ENCODE assay signal across 9 mouse cellular contexts in the genomic region with DNA sequence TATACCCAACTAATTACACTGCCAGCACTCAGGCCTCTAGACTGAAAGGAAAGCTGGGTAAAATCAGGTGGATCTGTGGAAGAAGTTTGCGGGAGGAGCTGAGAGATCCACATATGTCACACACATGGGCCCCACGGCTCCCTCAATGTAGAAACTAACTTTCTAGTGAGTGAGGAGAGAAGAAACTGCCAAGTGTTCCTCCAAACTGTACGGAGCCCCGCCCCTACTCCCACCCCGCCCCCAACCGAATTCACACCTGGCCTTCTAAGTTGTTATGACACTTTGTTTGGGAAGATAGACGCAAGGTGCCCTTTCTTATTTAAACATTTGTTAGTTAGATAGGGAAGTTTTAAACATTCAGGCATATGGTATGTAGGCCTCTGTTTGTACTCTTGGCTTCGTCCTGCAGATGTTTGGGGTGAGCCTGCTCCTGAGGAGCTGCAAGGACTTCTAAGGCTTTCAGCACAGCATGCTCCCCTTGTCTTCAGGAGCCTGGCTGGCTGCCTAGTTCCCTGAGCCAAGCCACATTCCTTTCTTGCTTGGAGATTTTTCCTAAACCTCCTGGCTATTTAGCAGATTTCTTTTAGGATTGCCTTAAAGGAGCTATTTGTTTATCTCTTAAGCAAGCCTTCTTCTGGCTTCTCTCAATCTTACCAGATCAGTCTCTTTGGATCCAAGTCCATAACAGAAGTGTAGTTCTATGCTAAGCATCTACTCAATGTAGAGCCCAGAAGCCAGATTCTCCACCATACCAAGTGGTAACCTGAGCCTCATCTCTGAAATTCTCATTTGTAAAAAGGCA.
DNase-seq lines count a peak whose midpoint lies in the region; ATAC-seq and TF ChIP-seq lines count a peak whose summit lies in the region.
"Had no signal": no experiment of that assay in that cellular context is flagged by ENCODE, and none has a peak within 500 bp of the region (broad histone marks: within the 10 kb centered on the region; RNA-seq: fewer than 3 reads in every experiment).

No protein-coding gene starts in this region.

- no peaks in the 10 kb centered on the region; the same call in 1 of the 2 replicates for H3K27me3 ChIP-seq in heart, embryonic 13.5 days (replicated peaks)
- H3K27me3 ChIP-seq in kidney, postnatal 0 days (ENCODE audit: insufficient read depth, low read length), result no peaks in the 10 kb centered on the region
- no peaks in the 10 kb centered on the region for H3K27me3 ChIP-seq in hindbrain, embryonic 12.5 days
- H3K27me3 ChIP-seq: liver, embryonic 13.5 days had no signal

- no peaks in the 10 kb centered on the region for H3K9me3 ChIP-seq in heart, embryonic 13.5 days
- no peaks in the 10 kb centered on the region for H3K9me3 ChIP-seq in kidney, postnatal 0 days (replicated peaks; ENCODE audit: low read length)
- no peaks in the 10 kb centered on the region for H3K9me3 ChIP-seq in hindbrain, embryonic 12.5 days (replicated peaks)
- H3K9me3 ChIP-seq: liver, embryonic 13.5 days had no signal

- ATAC-seq in heart, embryonic 13.5 days (ENCODE audit: extremely low read depth, insufficient number of reproducible peaks, low FRiP score, low TSS enrichment), result no peak
- ATAC-seq in kidney, postnatal 0 days (replicated peaks; ENCODE audit: low FRiP score, low read depth), result no peak
- no peak for ATAC-seq in monocyte, adult 5-6 weeks (replicated peaks; ENCODE audit: insufficient number of reproducible peaks, low FRiP score, low TSS enrichment, poor library complexity, severe bottlenecking)
- no peak for ATAC-seq in hindbrain, embryonic 12.5 days (ENCODE audit: low FRiP score)

- H3K36me3 ChIP-seq in heart, embryonic 13.5 days, result no peaks in the 10 kb centered on the region
- H3K36me3 ChIP-seq in kidney, postnatal 0 days (ENCODE audit: insufficient read depth, low read length), result no peaks in the 10 kb centered on the region
- H3K36me3 ChIP-seq in hindbrain, embryonic 12.5 days, result no peaks in the 10 kb centered on the region
- H3K36me3 ChIP-seq: liver, embryonic 13.5 days had no signal

- H3K27ac ChIP-seq in heart, embryonic 13.5 days (replicated peaks), result peak overlapping the region; percentile 15; the same call in 1 of the 2 replicates
- H3K27ac ChIP-seq in kidney, postnatal 0 days, result no peak overlapping the region
- no peak overlapping the region for H3K27ac ChIP-seq in hindbrain, embryonic 12.5 days
- H3K27ac ChIP-seq: liver, embryonic 13.5 days had no signal

- no peak overlapping the region for H3K9ac ChIP-seq in heart, embryonic 13.5 days
- H3K9ac ChIP-seq in kidney, postnatal 0 days (ENCODE audit: low read depth, low read length), result no peak overlapping the region
- H3K9ac ChIP-seq in hindbrain, embryonic 12.5 days, result no peak overlapping the region
- H3K9ac ChIP-seq: liver, embryonic 13.5 days had no signal

- no peak for TF ChIP-seq CTCF in kidney, postnatal 0 days (IDR thresholded peaks at IDR 0.05; ENCODE audit: low read depth)

- 43% methylated on average over 8 of the region's 8 CpGs for WGBS in heart, embryonic 13.5 days
- 55% methylated on average over 8 of the region's 8 CpGs for WGBS in kidney, postnatal 0 days
- 50% methylated on average over 8 of the region's 8 CpGs for WGBS in hindbrain, embryonic 12.5 days

- no peak overlapping the region for H3K4me3 ChIP-seq in heart, embryonic 13.5 days
- no peak overlapping the region for H3K4me3 ChIP-seq in kidney, postnatal 0 days (replicated peaks; ENCODE audit: low read depth, low read length)
- H3K4me3 ChIP-seq in hindbrain, embryonic 12.5 days, result no peak overlapping the region
- H3K4me3 ChIP-seq: liver, embryonic 13.5 days had no signal

- H3K4me1 ChIP-seq in heart, embryonic 13.5 days, result no peaks in the 10 kb centered on the region
- H3K4me1 ChIP-seq in kidney, postnatal 0 days (replicated peaks; ENCODE audit: insufficient read depth, low read length), result no peaks in the 10 kb centered on the region
- H3K4me1 ChIP-seq in hindbrain, embryonic 12.5 days, result no peaks in the 10 kb centered on the region
- H3K4me1 ChIP-seq: liver, embryonic 13.5 days had no signal

- H3K4me2 ChIP-seq in heart, embryonic 13.5 days, result no peak overlapping the region
- no peak overlapping the region for H3K4me2 ChIP-seq in kidney, postnatal 0 days (ENCODE audit: low read length)
- no peak overlapping the region for H3K4me2 ChIP-seq in hindbrain, embryonic 12.5 days (replicated peaks)
- H3K4me2 ChIP-seq: liver, embryonic 13.5 days had no signal

- no peak for DNase-seq in heart, adult 8-10 months (ENCODE audit: low spot score)
- peak; percentile 29 for DNase-seq in adipocyte (ENCODE audit: low spot score)
- DNase-seq in kidney, postnatal 0 days (ENCODE audit: low spot score), result peak; percentile 23
- peak; percentile 36 for DNase-seq in lung, postnatal 25 days (ENCODE audit: low spot score)
- DNase-seq in cerebellum, adult 9-10 months, result no peak
- DNase-seq: liver, embryonic 13.5 days had no signal

Comparison
In these comparisons a context has a peak if more than half of its experiments do, and no peak if none do; other contexts are left out.
1. DNase-seq: peak in adipocyte (single experiment), kidney, postnatal 0 days (single experiment) and lung, postnatal 25 days (single experiment); none in heart, adult 8-10 months (single experiment) and cerebellum, adult 9-10 months (single experiment).